Mouse (Mus musculus) C2C12 (cell line): ENCODE results near the gene Tnnt3.

ENCODE experiments used
- CTCF ChIP-seq: IDR thresholded peaks from one replicate; pipeline ENCODE4 v1.5.1; 2011; ENCODE audit not compliant: control insufficient read depth, insufficient read depth, insufficient read length
- MAX ChIP-seq: IDR thresholded peaks from one replicate; pipeline ENCODE4 v1.6.1; 2011; ENCODE audit warnings: mild to moderate bottlenecking, control low read depth

DNA sequence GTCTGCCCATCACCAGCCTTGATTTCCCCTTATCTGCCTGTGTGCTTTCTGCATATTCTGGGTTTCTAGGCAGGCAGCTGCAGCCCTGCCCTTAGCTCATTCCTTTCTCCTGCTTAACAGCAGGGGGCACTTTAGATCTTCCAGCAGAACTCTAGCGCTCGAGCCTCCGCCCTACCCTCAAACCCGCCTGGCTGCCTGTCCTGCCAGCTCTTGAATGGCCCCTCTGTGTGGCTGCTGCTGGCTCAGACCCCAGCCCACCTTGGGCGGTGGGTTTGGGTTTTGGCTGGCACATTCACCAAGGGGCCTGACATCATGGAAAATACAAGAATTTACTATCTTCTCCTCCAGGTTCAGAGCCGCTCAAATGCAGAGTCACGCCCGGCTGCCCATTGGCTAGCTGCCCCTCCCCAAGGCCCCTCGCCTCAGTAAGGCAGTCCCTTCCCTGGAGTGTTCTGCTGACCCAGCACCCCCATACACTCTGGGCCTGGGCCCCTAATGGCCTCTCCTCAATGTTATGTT is 11.2 kb upstream of the Tnnt3 start:
- TF ChIP-seq CTCF (no peak), MAX (no peak)
